Mouse (Mus musculus) liver, adult 10 weeks (tissue): ENCODE data around the gene Cadm3. TPM values are rescaled to one million over a fixed set of nuclear protein-coding genes. Genes with fewer than 3 reads are reported as not detected.

Experiments used
- polyA plus RNA-seq: library from polyadenylated mRNA; stranded (reverse); fragments of 350-450 nt; fragmentation: Illumina TruSeq; extraction: RNeasy Lipid Tissue Mini Kit (QIAGEN cat#74804); gene quantifications from one replicate; pipeline ENCODE4 v1.2.3, GENCODE M21; 2014; ENCODE audit warnings: low read depth, low replicate concordance

The Cadm3 gene
- 1.4 TPM for polyA plus RNA-seq

GRCm38 (mm10) chr1:173367356-173368046, at the start of gene Cadm3:
Gene Cadm3 (minus strand): TSS chr1:173367695.

GRCm38 (mm10) chr1:173350372-173350957, 17.0 kb downstream of the Cadm3 start, which contains the start of gene Aim2:
Gene Aim2 (plus strand): TSS chr1:173350879.

GRCm38 (mm10) chr1:173333312-173334253, 33.9 kb downstream of the Cadm3 start, which contains the start of gene Ackr1:
Gene Ackr1 (minus strand): TSS chr1:173333750.

Other genes with a start within 250 kb of the Cadm3 start
- gene Olfr1408, start 230.3 kb downstream of the Cadm3 start, polyA plus RNA-seq = not detected
- not detected for gene Olfr1406, start 177.1 kb downstream of the Cadm3 start, polyA plus RNA-seq
- gene Olfr218, start 169.9 kb downstream of the Cadm3 start, polyA plus RNA-seq = not detected
- not detected for gene Olfr1404, start 155.3 kb downstream of the Cadm3 start, polyA plus RNA-seq
- gene Fcer1a, start 140.5 kb downstream of the Cadm3 start, polyA plus RNA-seq = not detected
- gene Olfr418, start 101.7 kb downstream of the Cadm3 start, polyA plus RNA-seq = not detected
- gene Mptx2, start 89.9 kb downstream of the Cadm3 start, polyA plus RNA-seq = not detected
- 0.61 TPM for gene Ackr1, start 33.9 kb downstream of the Cadm3 start, polyA plus RNA-seq
- gene Aim2, start 16.8 kb downstream of the Cadm3 start, polyA plus RNA-seq = 3.3 TPM
- 1.7 TPM for gene Ifi206, start 123.3 kb upstream of the Cadm3 start, polyA plus RNA-seq
- 0.26 TPM for gene Ifi214, start 168.3 kb upstream of the Cadm3 start, polyA plus RNA-seq
- 4.4 TPM for gene Ifi213, start 231.6 kb upstream of the Cadm3 start, polyA plus RNA-seq